7 mouse cellular contexts compared by ENCODE assay signal in genomic region chr7:140115583-140116328, GRCm38 (mm10). TPM values are rescaled to one million over a fixed set of nuclear protein-coding genes. Genes with fewer than 3 reads are reported as not detected.
DNase-seq lines count a peak whose midpoint lies in the region; ATAC-seq and TF ChIP-seq lines count a peak whose summit lies in the region.

Gene Paox (plus strand): TSS chr7:140115799.

- H3K4me1 ChIP-seq in forebrain, embryonic 15.5 days: peaks cover 12% of the 10 kb centered on the region
- H3K4me1 ChIP-seq in lung, embryonic 15.5 days: 0 out of 2 replicates have a peak, but pooled peaks cover 2% of the 10 kb centered on the region

- peak within 1 kb of the TSS; percentile 91 for H3K4me3 ChIP-seq in forebrain, embryonic 15.5 days
- peak within 1 kb of the TSS; percentile 96 for H3K4me3 ChIP-seq in layer of hippocampus, adult 2 months
- H3K4me3 ChIP-seq in lung, embryonic 15.5 days: peak within 1 kb of the TSS; percentile 74

- no peak for TF ChIP-seq CTCF in layer of hippocampus, adult 2 months (conservative IDR thresholded peaks at IDR 0.05)

- H3K27me3 ChIP-seq in forebrain, embryonic 15.5 days: no peaks in the 10 kb centered on the region
- H3K27me3 ChIP-seq in lung, embryonic 15.5 days: no peaks in the 10 kb centered on the region

- H3K36me3 ChIP-seq in forebrain, embryonic 15.5 days: peaks cover 19% of the 10 kb centered on the region
- peaks cover 20% of the 10 kb centered on the region; the same call in 1 of the 2 replicates for H3K36me3 ChIP-seq in lung, embryonic 15.5 days

- H3K9ac ChIP-seq in forebrain, embryonic 15.5 days (replicated peaks): peak within 1 kb of the TSS; percentile 92
- peak within 1 kb of the TSS; percentile 86 for H3K9ac ChIP-seq in lung, embryonic 15.5 days

- H3K9me3 ChIP-seq in forebrain, embryonic 15.5 days: no peaks in the 10 kb centered on the region
- no peaks in the 10 kb centered on the region for H3K9me3 ChIP-seq in lung, embryonic 15.5 days

- H3K4me2 ChIP-seq in forebrain, embryonic 15.5 days (replicated peaks): peak within 1 kb of the TSS; percentile 93
- H3K4me2 ChIP-seq in lung, embryonic 15.5 days: peak within 1 kb of the TSS; percentile 70

- peak; percentile 75 for DNase-seq in MN1 (ENCODE audit: low spot score)
- DNase-seq in brain, adult 2 months (ENCODE audit: low read depth, low spot score): peak; percentile 92
- peak; percentile 68 for DNase-seq in heart, postnatal 4 days
- peak; percentile 50 to 76 for DNase-seq in layer of hippocampus, adult 2 months (ENCODE audit: low spot score in 2 of 2)
- peak; percentile 46 for DNase-seq in ovary, postnatal 14 days (ENCODE audit: low spot score)

- peak within 1 kb of the TSS; percentile 82 for H3K27ac ChIP-seq in forebrain, embryonic 15.5 days (replicated peaks)
- peak within 1 kb of the TSS; percentile 96 for H3K27ac ChIP-seq in layer of hippocampus, adult 2 months
- H3K27ac ChIP-seq in lung, embryonic 15.5 days: peak within 1 kb of the TSS; percentile 88

- 3% methylated on average over 23 of the region's 23 CpGs for WGBS in forebrain, embryonic 15.5 days
- WGBS in lung, embryonic 15.5 days: under 1% methylated on average over 23 of the region's 23 CpGs

- peak; percentile 76 for ATAC-seq in forebrain, embryonic 15.5 days (replicated peaks)
- ATAC-seq in lung, embryonic 15.5 days (ENCODE audit: borderline replicate concordance, extremely low read depth, low FRiP score, low TSS enrichment): peak; percentile 83

RNA-seq across cellular contexts. Expression of gene Paox, which starts in this region (rescaled TPM):
- polyA plus RNA-seq in forebrain, embryonic 15.5 days (2015; fragmentation: Nextera tagmentation; extraction: Ambion mirVana): 7.5 and 8.6 TPM in 2 replicates
- 1 to 10 TPM; 4.5 TPM for total RNA-seq in heart, postnatal 4 days (2021)
- 1 to 10 TPM; 4.6 to 6.5 TPM for total RNA-seq in layer of hippocampus, adult 2 months (2021)
- 21.6 and 22.3 TPM in 2 replicates for polyA plus RNA-seq in lung, embryonic 15.5 days (2015; fragmentation: Nextera tagmentation; extraction: Ambion mirVana)

Comparison
In these comparisons a context has a peak if more than half of its experiments do, and no peak if none do; other contexts are left out.
1. Peak in every context shown above with its lines: DNase-seq, ATAC-seq, H3K4me3 ChIP-seq and H3K27ac ChIP-seq.